Mouse (Mus musculus) neural tube, embryonic 11.5 days (tissue): Measurements from ENCODE around the gene Slc8b1. TPM values are rescaled to one million over a fixed set of nuclear protein-coding genes. Genes with fewer than 3 reads are reported as not detected.

Experiments
- ATAC-seq: fragments of 200-750 bp; cut with Nextera tagmentation; 2 replicates; pipeline ENCODE4 v1.8.0; 2017; ENCODE audit warnings: moderate number of reproducible peaks, mild to moderate bottlenecking, moderate TSS enrichment, moderate library complexity; ENCODE audit not compliant: insufficient read depth, low FRiP score, low TSS enrichment
- DNase-seq: peaks from one replicate; pipeline ENCODE4 v3.0.0-alpha.2; 2015; ENCODE audit warnings: low spot score
- H3K27ac ChIP-seq: fragments of 300-500 bp; sonication (generic); 2 replicates; pipeline ENCODE4 v1.5.1; 2014; ENCODE audit warnings: low read depth, mild to moderate bottlenecking, low read length
- H3K27me3 ChIP-seq: fragments of 300-500 bp; sonication (generic); 2 replicates; pipeline ENCODE4 v1.6.1; 2014; ENCODE audit warnings: mild to moderate bottlenecking, low read length, mixed read lengths; ENCODE audit not compliant: control insufficient read depth, insufficient read depth
- H3K36me3 ChIP-seq: fragments of 300-500 bp; sonication (generic); 2 replicates; pipeline ENCODE4 v1.6.1; 2014; ENCODE audit warnings: mild to moderate bottlenecking, low read length, moderate library complexity, mixed read lengths; ENCODE audit not compliant: control insufficient read depth, insufficient read depth
- H3K4me1 ChIP-seq: fragments of 300-500 bp; sonication (generic); 2 replicates; pipeline ENCODE4 v1.6.1; 2014; ENCODE audit warnings: low read length, mixed read lengths; ENCODE audit not compliant: control insufficient read depth, insufficient read depth
- H3K4me2 ChIP-seq: fragments of 300-500 bp; sonication (generic); 2 replicates; pipeline ENCODE4 v1.6.1; 2014; ENCODE audit warnings: low read depth, mild to moderate bottlenecking, moderate library complexity
- H3K4me3 ChIP-seq: fragments of 300-500 bp; sonication (generic); 2 replicates; pipeline ENCODE4 v1.5.1; 2014; ENCODE audit warnings: low read depth, low read length
- H3K9ac ChIP-seq: fragments of 300-500 bp; sonication (generic); 2 replicates; pipeline ENCODE4 v1.6.1; 2014; ENCODE audit warnings: mild to moderate bottlenecking, low read length
- H3K9me3 ChIP-seq: fragments of 300-500 bp; sonication (generic); 2 replicates; pipeline ENCODE4 v1.6.1; 2016; ENCODE audit warnings: low read length; ENCODE audit not compliant: control insufficient read depth
- WGBS: fragments of 180-500 bp; shearing (Covaris S2); extraction: QIAGEN DNeasy Blood & Tissue Kit; methylation state at CpG from one replicate; pipeline ENCODE4 v1.1.7; 2014; 5-methylcytosine and 5-hydroxymethylcytosine counted together
- polyA plus RNA-seq: library from polyadenylated mRNA; unstranded; fragments of >200 nt; fragmentation: Nextera tagmentation; extraction: Ambion mirVana; gene quantifications from 2 replicates; pipeline ENCODE4 v1.2.1, GENCODE M21; 2014

Slc8b1 gene
- polyA plus RNA-seq, 1 experiment from 2014 or later: 2.9 TPM

GRCm38 (mm10) chr5:120511643-120512220 lies 764 bp downstream of the Slc8b1 start:
- DNase-seq (no peak), ATAC-seq (no peak)
- Histone ChIP-seq H3K4me2 (peak overlapping the region; percentile 52), H3K27ac (no peak overlapping the region), H3K36me3 (no peaks in the 10 kb centered on the region), H3K9me3 (no peaks in the 10 kb centered on the region), H3K4me1 (peaks cover 3% of the 10 kb centered on the region; the same call in 1 of the 2 replicates), H3K9ac (no peak overlapping the region), H3K4me3 (peak overlapping the region; percentile 37), H3K27me3 (no peaks in the 10 kb centered on the region)
- 36% methylated on average over 14 of the region's 14 CpGs for WGBS

- ATAC-seq: peak; percentile 38; the same call in 1 of the 2 replicates
- H3K9ac ChIP-seq: no peak overlapping the region
- no peak overlapping the region for H3K27ac ChIP-seq
- H3K36me3 ChIP-seq: no peaks in the 10 kb centered on the region
- H3K4me1 ChIP-seq: peaks cover 3% of the 10 kb centered on the region; the same call in 1 of the 2 replicates
- H3K4me3 ChIP-seq: no peak overlapping the region
- no peak for DNase-seq
- H3K4me2 ChIP-seq: no peak overlapping the region
- H3K9me3 ChIP-seq: no peaks in the 10 kb centered on the region
- no peaks in the 10 kb centered on the region for H3K27me3 ChIP-seq
- WGBS: 33% methylated on average over 15 of the region's 15 CpGs
Observed at GRCm38 (mm10) chr5:120512911-120513555, 2.1 kb downstream of the Slc8b1 start.

GRCm38 (mm10) chr5:120514031-120514677 lies 3.2 kb downstream of the Slc8b1 start:
- H3K27me3 ChIP-seq: no peaks in the 10 kb centered on the region
- H3K9ac ChIP-seq: no peak overlapping the region
- DNase-seq (no peak), ATAC-seq (no peak)
- H3K36me3 ChIP-seq: no peaks in the 10 kb centered on the region
- H3K27ac ChIP-seq: no peak overlapping the region
- H3K4me2 ChIP-seq: no peak overlapping the region
- no peak overlapping the region for H3K4me3 ChIP-seq
- WGBS: 83% methylated on average over 9 of the region's 9 CpGs
- no peaks in the 10 kb centered on the region for H3K9me3 ChIP-seq
- H3K4me1 ChIP-seq: peaks cover 3% of the 10 kb centered on the region; the same call in 1 of the 2 replicates

DNA sequence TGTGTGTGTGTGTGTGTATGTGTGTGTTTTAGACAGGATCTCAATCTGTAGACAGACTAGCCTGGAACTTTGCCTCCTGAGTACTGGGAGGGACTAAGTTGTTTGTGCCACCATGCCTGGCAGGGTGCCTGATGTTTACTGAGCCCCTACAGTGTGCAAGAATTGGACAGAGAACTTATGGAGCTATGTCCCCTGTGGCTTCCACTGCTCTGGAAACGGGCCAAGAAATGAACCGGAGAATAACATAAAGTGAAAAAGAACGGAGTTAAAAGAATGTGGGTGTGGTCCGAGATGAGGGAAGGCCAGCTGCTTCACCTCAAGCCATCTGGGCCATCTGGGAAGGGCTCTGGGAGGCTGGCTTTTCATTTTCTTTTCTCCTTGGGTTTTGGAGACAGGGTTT lies 3.8 kb downstream of the Slc8b1 start:
- DNase-seq (no peak), ATAC-seq (no peak)
- Histone ChIP-seq H3K27ac (no peak overlapping the region), H3K27me3 (no peaks in the 10 kb centered on the region), H3K4me3 (no peak overlapping the region), H3K4me2 (no peak overlapping the region), H3K4me1 (peaks cover 3% of the 10 kb centered on the region; the same call in 1 of the 2 replicates), H3K9me3 (no peaks in the 10 kb centered on the region), H3K9ac (no peak overlapping the region), H3K36me3 (no peaks in the 10 kb centered on the region)
- WGBS: 36% methylated on average over 4 of the region's 4 CpGs

DNA sequence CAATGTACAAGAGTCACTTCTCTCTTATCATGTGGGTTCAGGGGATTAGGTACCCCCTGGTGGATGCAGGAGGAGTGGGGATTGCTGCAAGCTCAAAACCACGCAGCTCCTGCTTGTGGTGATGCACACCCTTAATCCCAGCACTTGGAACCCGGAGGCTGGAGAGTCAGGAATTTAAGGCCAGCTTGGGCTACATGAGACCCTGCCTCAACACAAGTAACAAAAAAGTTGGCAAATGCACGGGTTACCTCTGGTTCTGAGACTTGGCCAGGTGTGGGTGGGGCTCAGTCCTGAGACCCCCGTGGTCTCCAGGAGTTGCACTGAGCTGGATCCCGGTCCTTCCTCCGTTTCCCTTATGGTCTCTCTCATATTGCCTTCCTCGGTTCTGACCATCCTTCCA lies 4.5 kb downstream of the Slc8b1 start:
- no peak overlapping the region for H3K27ac ChIP-seq
- no peak overlapping the region for H3K9ac ChIP-seq
- no peaks in the 10 kb centered on the region for H3K36me3 ChIP-seq
- ATAC-seq (no peak), DNase-seq (no peak)
- no peak overlapping the region for H3K4me3 ChIP-seq
- no peaks in the 10 kb centered on the region for H3K27me3 ChIP-seq
- no peak overlapping the region for H3K4me2 ChIP-seq
- no peaks in the 10 kb centered on the region for H3K9me3 ChIP-seq
- whole genome bisulfite sequencing: 84% methylated on average over 7 of the region's 7 CpGs
- peaks cover 3% of the 10 kb centered on the region; the same call in 1 of the 2 replicates for H3K4me1 ChIP-seq

DNA sequence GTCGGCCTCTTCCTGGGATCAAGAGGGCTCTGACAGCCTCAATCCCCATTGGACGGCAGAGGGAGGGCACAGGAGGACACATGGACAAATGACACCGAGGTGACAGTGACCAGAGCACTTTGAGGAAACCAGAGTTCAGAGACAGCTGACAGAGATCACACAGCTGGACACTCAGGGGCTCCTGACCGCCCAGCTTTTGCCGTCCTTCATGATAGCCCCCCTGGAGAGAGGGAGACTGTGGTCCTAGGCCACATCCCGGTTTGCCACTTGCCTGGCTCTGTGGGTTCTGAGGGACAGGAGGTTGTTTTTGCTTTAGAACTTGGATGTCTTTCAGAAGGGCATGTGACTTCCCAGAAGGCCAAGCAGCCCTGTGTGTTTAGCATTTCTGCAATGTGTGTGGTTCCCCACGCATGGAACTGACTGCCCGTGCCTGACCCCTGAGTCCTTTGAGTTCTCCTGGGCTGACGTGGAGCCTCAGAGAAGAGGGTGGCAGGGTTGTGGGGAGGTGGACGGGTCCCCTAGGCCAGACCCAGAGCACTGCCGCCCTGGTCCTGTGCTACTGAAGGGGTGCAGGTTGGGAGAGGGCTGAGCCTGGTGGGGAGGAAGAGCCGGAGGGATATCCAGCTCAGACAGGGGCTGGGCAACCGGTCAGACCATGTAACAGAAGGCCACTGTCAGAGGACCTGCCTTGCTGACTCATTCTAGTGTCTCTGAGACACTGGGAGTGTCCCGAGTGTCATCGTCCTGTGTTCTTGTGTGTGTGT lies 5.4 kb downstream of the Slc8b1 start:
- no peak for ATAC-seq
- no peak for DNase-seq
- no peak overlapping the region for H3K9ac ChIP-seq
- 59% methylated on average over 15 of the region's 15 CpGs for WGBS
- H3K27me3 ChIP-seq: no peaks in the 10 kb centered on the region
- H3K36me3 ChIP-seq: no peaks in the 10 kb centered on the region
- H3K4me3 ChIP-seq: no peak overlapping the region
- peaks cover 3% of the 10 kb centered on the region; the same call in 1 of the 2 replicates for H3K4me1 ChIP-seq
- no peak overlapping the region for H3K27ac ChIP-seq
- H3K9me3 ChIP-seq: no peaks in the 10 kb centered on the region
- H3K4me2 ChIP-seq: no peak overlapping the region

- Histone ChIP-seq H3K36me3 (no peaks in the 10 kb centered on the region), H3K4me2 (no peak overlapping the region), H3K9ac (no peak overlapping the region), H3K4me1 (peaks cover 3% of the 10 kb centered on the region; the same call in 1 of the 2 replicates), H3K27me3 (no peaks in the 10 kb centered on the region), H3K27ac (no peak overlapping the region), H3K9me3 (no peaks in the 10 kb centered on the region), H3K4me3 (no peak overlapping the region)
- ATAC-seq (no peak), DNase-seq (no peak)
- WGBS: 58% methylated on average over 9 of the region's 9 CpGs
Observed at GRCm38 (mm10) chr5:120517552-120517951, 6.6 kb downstream of the Slc8b1 start.

GRCm38 (mm10) chr5:120522649-120523048 lies 11.7 kb downstream of the Slc8b1 start:
- no peak for ATAC-seq
- no peak for DNase-seq
- Histone ChIP-seq H3K27ac (no peak overlapping the region), H3K4me3 (no peak overlapping the region), H3K9ac (no peak overlapping the region), H3K9me3 (no peaks in the 10 kb centered on the region), H3K27me3 (no peaks in the 10 kb centered on the region), H3K36me3 (no peaks in the 10 kb centered on the region), H3K4me2 (no peak overlapping the region), H3K4me1 (peaks cover 8% of the 10 kb centered on the region; the same call in 1 of the 2 replicates)
- 84% methylated on average over 3 of the region's 3 CpGs for WGBS
